ENCODE assay signal across 8 mouse cellular contexts in genomic region chr10:69910304-69910703, GRCm38 (mm10).
DNase-seq lines count a peak whose midpoint lies in the region; ATAC-seq and TF ChIP-seq lines count a peak whose summit lies in the region.
"Not testable (repeated sequence)": the region's sequence is repeated elsewhere in the genome, so short reads cannot be mapped to it uniquely, and the experiment has no call there.

No protein-coding gene starts in this region.

- H3K4me1 ChIP-seq in CH12.LX (ENCODE audit: control insufficient read depth in 1 of 2, insufficient read depth in 2 of 2): peaks cover 7 to 16% of the 10 kb centered on the region in 2 experiments
- peaks cover 19% of the 10 kb centered on the region for H3K4me1 ChIP-seq in forebrain, embryonic 10.5 days
- H3K4me1 ChIP-seq in heart, embryonic 14.5 days (ENCODE audit: control insufficient read depth in 2 of 2, insufficient read depth in 2 of 2, low read length in 2 of 2): not testable (repeated sequence)
- peaks cover 64% of the 10 kb centered on the region for H3K4me1 ChIP-seq in liver, embryonic 12.5 days

- not testable (repeated sequence) for H3K9ac ChIP-seq in CH12.LX (ENCODE audit: insufficient read depth, low read depth); heart, embryonic 14.5 days (ENCODE audit: low read length)
- peak overlapping the region; percentile 70 for H3K9ac ChIP-seq in liver, embryonic 12.5 days

- in situ Hi-C loops in CH12.LX (cut with MboI; ENCODE audit: low pct_ligation_motif_present, low pct_unique_long_range_greater_than_20kb, low sequenced_read_pairs): not testable (repeated sequence)

- not testable (repeated sequence) for TF ChIP-seq CTCF in CH12.LX (conservative IDR thresholded peaks at IDR 0.05 in 1 of 2, IDR thresholded peaks at IDR 0.05 in 1 of 2; ENCODE audit: low read depth in 2 of 2, low read length in 2 of 2)

- H3K36me3 ChIP-seq in CH12.LX (replicated peaks in 1 of 2; ENCODE audit: control insufficient read depth in 1 of 2, insufficient read depth in 1 of 2, low read length in 1 of 2); forebrain, embryonic 10.5 days (replicated peaks); heart, embryonic 14.5 days (ENCODE audit: control insufficient read depth, insufficient read depth, low read length); liver, embryonic 12.5 days: not testable (repeated sequence)

- not testable (repeated sequence) for TF ChIP-seq POLR2A in CH12.LX (IDR thresholded peaks at IDR 0.05; ENCODE audit: low read depth, low read length)

- not testable (repeated sequence) for H3K27ac ChIP-seq in CH12.LX (ENCODE audit: insufficient read depth, low read depth)
- H3K27ac ChIP-seq in forebrain, embryonic 10.5 days: peak overlapping the region; percentile 68
- peak overlapping the region; percentile 40 to 77; a peak in 3 of 4 replicates for H3K27ac ChIP-seq in heart, embryonic 14.5 days (replicated peaks in 1 of 2; ENCODE audit: control insufficient read depth in 1 of 2, insufficient read depth in 1 of 2, low read depth in 2 of 2, low read length in 2 of 2)
- H3K27ac ChIP-seq in liver, embryonic 12.5 days: peak overlapping the region; percentile 98

- not testable (repeated sequence) for H3K27me3 ChIP-seq in CH12.LX (replicated peaks); forebrain, embryonic 10.5 days (ENCODE audit: poor library complexity, severe bottlenecking); heart, embryonic 14.5 days (ENCODE audit: control insufficient read depth, insufficient read depth, low read length); liver, embryonic 12.5 days (replicated peaks)

- dilution Hi-C loops in CH12.LX (cut with MboI; ENCODE audit: extremely low pct_ligation_motif_present, extremely low pct_unique_long_range_greater_than_20kb, low sequenced_read_pairs): not testable (repeated sequence)

- not testable (repeated sequence) for TF ChIP-seq EP300 in CH12.LX (IDR thresholded peaks at IDR 0.05; ENCODE audit: low read length)

- not testable (repeated sequence) for H3K4me2 ChIP-seq in CH12.LX (ENCODE audit: insufficient read depth, low read depth, poor library complexity, severe bottlenecking)
- H3K4me2 ChIP-seq in heart, embryonic 14.5 days (ENCODE audit: low read length): 0 out of 2 replicates have a peak overlapping the region, but pooled peaks have one; percentile 22
- peak overlapping the region; percentile 62 for H3K4me2 ChIP-seq in liver, embryonic 12.5 days

- peak; percentile 63 for DNase-seq in CH12.LX (ENCODE audit: extremely low read depth)
- peak; percentile 73 to 76 for DNase-seq in adrenal gland, postnatal 36 days
- not testable (repeated sequence) for DNase-seq in forebrain, embryonic 10.5 days (ENCODE audit: extremely low spot score, low spot score)
- DNase-seq in kidney, adult 8-10 months: peak; percentile 59 to 64
- DNase-seq in spleen, postnatal 36 days (ENCODE audit: low spot score in 2 of 2): peak; percentile 7 to 56

- H3K4me3 ChIP-seq in CH12.LX (replicated peaks in 1 of 3; ENCODE audit: low read depth in 2 of 3, low read length in 2 of 3, poor library complexity in 1 of 3); forebrain, embryonic 10.5 days; heart, embryonic 14.5 days (ENCODE audit: control insufficient read depth in 1 of 2, insufficient read depth in 1 of 2, low read depth in 1 of 2, low read length in 2 of 2): not testable (repeated sequence)
- peak overlapping the region; percentile 27 for H3K4me3 ChIP-seq in liver, embryonic 12.5 days

- H3K9me3 ChIP-seq in CH12.LX (replicated peaks; ENCODE audit: low read length); forebrain, embryonic 10.5 days; heart, embryonic 14.5 days (ENCODE audit: control insufficient read depth, low read length); liver, embryonic 12.5 days (replicated peaks): not testable (repeated sequence)

- peak; percentile 44 for ATAC-seq in heart, embryonic 14.5 days (ENCODE audit: insufficient number of reproducible peaks, insufficient read depth, low FRiP score, low read depth)
- ATAC-seq in liver, embryonic 12.5 days: peak; percentile 80
- peak; percentile 95 for ATAC-seq in megakaryocyte-erythroid progenitor cell, adult 5-6 weeks (replicated peaks; ENCODE audit: low FRiP score, low TSS enrichment, poor library complexity, severe bottlenecking)

- H3K79me2 ChIP-seq in CH12.LX (replicated peaks; ENCODE audit: control insufficient read depth, extremely low read depth, insufficient read depth, poor library complexity, severe bottlenecking): not testable (repeated sequence)

- not testable (repeated sequence) for TF ChIP-seq RAD21 in CH12.LX (IDR thresholded peaks at IDR 0.05; ENCODE audit: low read depth, low read length)

- 10% methylated on average over 5 of the region's 6 CpGs for WGBS in forebrain, embryonic 10.5 days
- 1% methylated on average over 4 of the region's 6 CpGs for WGBS in heart, embryonic 14.5 days
- WGBS in liver, embryonic 12.5 days (ENCODE audit: insufficient replicate concordance): 6% methylated on average over 5 of the region's 6 CpGs

Comparison
In these comparisons a context has a peak if more than half of its experiments do, and no peak if none do; other contexts are left out.
1. ATAC-seq: peak in every context shown above with its lines; median percentile 95 in megakaryocyte-erythroid progenitor cell, adult 5-6 weeks; 80 in liver, embryonic 12.5 days; 44 in heart, embryonic 14.5 days.